Mouse (Mus musculus): ENCODE measurements at regions not wholly inside any gene's neighbourhood (a gene's known extent, or its start where the extent isn't known, plus 50 kb on each side); places are given as distances from the start of the nearest gene placed in this dataset.

DNA sequence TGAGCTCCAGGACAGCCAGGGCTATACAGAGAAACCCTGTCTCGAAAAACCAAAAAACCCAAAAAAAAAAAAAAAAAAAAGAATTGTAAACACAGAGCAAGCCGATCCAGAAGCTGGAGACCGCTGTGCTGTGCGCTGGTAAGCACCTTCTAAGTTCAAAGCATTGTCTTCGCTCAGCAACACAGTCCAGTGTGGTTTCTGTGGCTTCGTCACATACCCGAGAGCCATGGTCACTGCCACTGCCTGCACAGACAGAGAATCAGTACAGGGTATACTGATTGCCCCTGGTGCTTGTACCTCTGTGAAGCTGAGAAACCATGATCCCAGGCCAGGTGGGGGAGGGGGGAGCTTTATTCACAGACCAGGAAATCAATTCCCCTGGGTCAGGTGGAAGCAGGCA is 51.6 kb upstream of the Foxq1 start:
- TF ChIP-seq POLR2A (IDR thresholded peaks at IDR 0.05; ENCODE audit: borderline replicate concordance, low read depth, low read length) (no peak), CTCF (IDR thresholded peaks at IDR 0.05; ENCODE audit: low read depth, low read length) (no peak)

All from bone marrow macrophage, adult 2 months (primary cell).